8 mouse cellular contexts compared by ENCODE assay signal in genomic region chr8:46153042-46153441, GRCm38 (mm10). TPM values are rescaled to one million over a fixed set of nuclear protein-coding genes. Genes with fewer than 3 reads are reported as not detected.
A peak's percentile ranks its signal among the peaks of the same experiment; 100 is the strongest.
DNase-seq lines count a peak whose midpoint lies in the region; ATAC-seq and TF ChIP-seq lines count a peak whose summit lies in the region.

No protein-coding gene starts in this region.

- H3K4me1 ChIP-seq in kidney, postnatal 0 days (replicated peaks; ENCODE audit: insufficient read depth, low read length) = no peaks in the 10 kb centered on the region
- peaks cover 6% of the 10 kb centered on the region; the same call in 1 of the 2 replicates for H3K4me1 ChIP-seq in embryonic facial prominence, embryonic 12.5 days
- H3K4me1 ChIP-seq in hindbrain, embryonic 15.5 days (replicated peaks) = peaks cover 15% of the 10 kb centered on the region
- H3K4me1 ChIP-seq in midbrain, embryonic 14.5 days (ENCODE audit: control insufficient read depth, insufficient read depth, low read length) = peaks cover 11% of the 10 kb centered on the region

- H3K4me3 ChIP-seq in kidney, postnatal 0 days (replicated peaks; ENCODE audit: low read depth, low read length) = no peak overlapping the region
- peak overlapping the region; percentile 80; the same call in 1 of the 2 replicates for H3K4me3 ChIP-seq in embryonic facial prominence, embryonic 12.5 days
- H3K4me3 ChIP-seq in hindbrain, embryonic 15.5 days = peak overlapping the region; percentile 75
- no peak overlapping the region; the same call in 1 of the 2 replicates for H3K4me3 ChIP-seq in midbrain, embryonic 14.5 days (replicated peaks; ENCODE audit: low read depth, low read length)

- ATAC-seq in kidney, postnatal 0 days (replicated peaks; ENCODE audit: low FRiP score, low read depth) = no peak
- no peak for ATAC-seq in embryonic facial prominence, embryonic 12.5 days (ENCODE audit: insufficient number of reproducible peaks, insufficient read depth, low FRiP score, low TSS enrichment)
- ATAC-seq in hindbrain, embryonic 15.5 days (ENCODE audit: low FRiP score, low read depth) = no peak
- no peak for ATAC-seq in midbrain, embryonic 14.5 days (ENCODE audit: low FRiP score, low TSS enrichment)

- no peak overlapping the region for H3K27ac ChIP-seq in kidney, postnatal 0 days
- no peak overlapping the region for H3K27ac ChIP-seq in embryonic facial prominence, embryonic 12.5 days
- no peak overlapping the region for H3K27ac ChIP-seq in hindbrain, embryonic 15.5 days (replicated peaks)
- H3K27ac ChIP-seq in midbrain, embryonic 14.5 days (replicated peaks; ENCODE audit: low read depth, low read length) = no peak overlapping the region

- H3K4me2 ChIP-seq in kidney, postnatal 0 days (ENCODE audit: low read length) = peak overlapping the region; percentile 79
- peak overlapping the region; percentile 91 for H3K4me2 ChIP-seq in embryonic facial prominence, embryonic 12.5 days (replicated peaks)
- H3K4me2 ChIP-seq in hindbrain, embryonic 15.5 days = peak overlapping the region; percentile 73
- peak overlapping the region; percentile 85 for H3K4me2 ChIP-seq in midbrain, embryonic 14.5 days (ENCODE audit: low read length)

- 27% methylated on average over 2 of the region's 2 CpGs for WGBS in kidney, postnatal 0 days
- WGBS in embryonic facial prominence, embryonic 12.5 days = 36% methylated on average over 2 of the region's 2 CpGs
- WGBS in hindbrain, embryonic 15.5 days = 18% methylated on average over 2 of the region's 2 CpGs
- WGBS in midbrain, embryonic 14.5 days = 37% methylated on average over 2 of the region's 2 CpGs

- H3K9me3 ChIP-seq in kidney, postnatal 0 days (replicated peaks; ENCODE audit: low read length) = no peaks in the 10 kb centered on the region
- no peaks in the 10 kb centered on the region for H3K9me3 ChIP-seq in embryonic facial prominence, embryonic 12.5 days
- no peaks in the 10 kb centered on the region for H3K9me3 ChIP-seq in hindbrain, embryonic 15.5 days
- H3K9me3 ChIP-seq in midbrain, embryonic 14.5 days (ENCODE audit: control insufficient read depth, low read length) = no peaks in the 10 kb centered on the region

- TF ChIP-seq CTCF in kidney, postnatal 0 days (IDR thresholded peaks at IDR 0.05; ENCODE audit: low read depth) = no peak

- H3K36me3 ChIP-seq in kidney, postnatal 0 days (ENCODE audit: insufficient read depth, low read length) = no peaks in the 10 kb centered on the region
- no peaks in the 10 kb centered on the region for H3K36me3 ChIP-seq in embryonic facial prominence, embryonic 12.5 days
- no peaks in the 10 kb centered on the region for H3K36me3 ChIP-seq in hindbrain, embryonic 15.5 days
- no peaks in the 10 kb centered on the region for H3K36me3 ChIP-seq in midbrain, embryonic 14.5 days (ENCODE audit: control insufficient read depth, insufficient read depth, low read length)

- no peaks in the 10 kb centered on the region for H3K27me3 ChIP-seq in kidney, postnatal 0 days (ENCODE audit: insufficient read depth, low read length)
- 0 out of 2 replicates have a peak, but pooled peaks cover 4% of the 10 kb centered on the region for H3K27me3 ChIP-seq in embryonic facial prominence, embryonic 12.5 days
- no peaks in the 10 kb centered on the region for H3K27me3 ChIP-seq in hindbrain, embryonic 15.5 days
- H3K27me3 ChIP-seq in midbrain, embryonic 14.5 days (ENCODE audit: control insufficient read depth, insufficient read depth, low read length) = peaks cover 10% of the 10 kb centered on the region; the same call in 1 of the 2 replicates

- no peak overlapping the region for H3K9ac ChIP-seq in kidney, postnatal 0 days (ENCODE audit: low read depth, low read length)
- H3K9ac ChIP-seq in embryonic facial prominence, embryonic 12.5 days = no peak overlapping the region
- H3K9ac ChIP-seq in hindbrain, embryonic 15.5 days = no peak overlapping the region
- no peak overlapping the region for H3K9ac ChIP-seq in midbrain, embryonic 14.5 days (replicated peaks; ENCODE audit: low read length)

- no peak for DNase-seq in kidney, postnatal 0 days (ENCODE audit: low spot score)
- DNase-seq in kidney, adult 9 months = no peak
- no peak for DNase-seq in midbrain, embryonic 14.5 days
- DNase-seq in layer of hippocampus, adult 11-12 months (ENCODE audit: low spot score) = no peak
- DNase-seq in T-cell, adult 2 months (ENCODE audit: low spot score) = no peak
- DNase-seq in spleen, postnatal 4 days (ENCODE audit: low spot score in 2 of 2) = no peak

RNA-seq across cellular contexts. Expression of gene Snx25, which starts 1.1 kb away (rescaled TPM):
- 5.4 and 6.3 TPM in 2 replicates for polyA plus RNA-seq in kidney, postnatal 0 days (2015; fragmentation: Nextera tagmentation; extraction: Ambion mirVana)
- polyA plus RNA-seq in embryonic facial prominence, embryonic 12.5 days (2016; fragmentation: Nextera tagmentation; extraction: Ambion mirVana) = 5.5 and 6.6 TPM in 2 replicates
- 10.9 and 11.2 TPM in 2 replicates for polyA plus RNA-seq in hindbrain, embryonic 15.5 days (2015; fragmentation: Nextera tagmentation; extraction: Ambion mirVana)
- polyA plus RNA-seq in midbrain, embryonic 14.5 days (2014; fragmentation: Nextera tagmentation; extraction: Ambion mirVana) = 14.0 and 16.0 TPM in 2 replicates

RNA-seq across cellular contexts. Expression of gene Cfap97, which starts 1.5 kb away (rescaled TPM):
- polyA plus RNA-seq in kidney, postnatal 0 days (2015; fragmentation: Nextera tagmentation; extraction: Ambion mirVana) = 34.7 and 37.4 TPM in 2 replicates
- 27.0 and 33.1 TPM in 2 replicates for polyA plus RNA-seq in embryonic facial prominence, embryonic 12.5 days (2016; fragmentation: Nextera tagmentation; extraction: Ambion mirVana)
- polyA plus RNA-seq in hindbrain, embryonic 15.5 days (2015; fragmentation: Nextera tagmentation; extraction: Ambion mirVana) = 21.3 and 22.4 TPM in 2 replicates
- polyA plus RNA-seq in midbrain, embryonic 14.5 days (2014; fragmentation: Nextera tagmentation; extraction: Ambion mirVana) = 26.2 and 30.6 TPM in 2 replicates

RNA-seq across cellular contexts. Expression of gene Slc25a4, which starts 58.0 kb away (rescaled TPM):
- polyA plus RNA-seq in kidney, postnatal 0 days (2015; fragmentation: Nextera tagmentation; extraction: Ambion mirVana) = 835 and 864 TPM in 2 replicates
- 525 and 530 TPM in 2 replicates for polyA plus RNA-seq in embryonic facial prominence, embryonic 12.5 days (2016; fragmentation: Nextera tagmentation; extraction: Ambion mirVana)
- 920 and 933 TPM in 2 replicates for polyA plus RNA-seq in hindbrain, embryonic 15.5 days (2015; fragmentation: Nextera tagmentation; extraction: Ambion mirVana)
- 795 and 885 TPM in 2 replicates for polyA plus RNA-seq in midbrain, embryonic 14.5 days (2014; fragmentation: Nextera tagmentation; extraction: Ambion mirVana)

Comparison
In these comparisons a context has a peak if more than half of its experiments do, and no peak if none do; other contexts are left out.
1. H3K4me3 ChIP-seq: peak in embryonic facial prominence, embryonic 12.5 days (single experiment) and hindbrain, embryonic 15.5 days (single experiment); none in kidney, postnatal 0 days (single experiment) and midbrain, embryonic 14.5 days (single experiment).
2. Peak in every context shown above with its lines, with median percentiles within 50 percentile points of each other: H3K4me2 ChIP-seq.